Mouse (Mus musculus) adrenal gland, postnatal 10 days (tissue): ENCODE data around the gene Ptpn3. TPM values are rescaled to one million over a fixed set of nuclear protein-coding genes. Genes with fewer than 3 reads are reported as not detected.
"Not testable (repeated sequence)": the region's sequence is repeated elsewhere in the genome, so short reads cannot be mapped to it uniquely, and the experiment has no call there.

Source experiments
- DNase-seq: peaks from one replicate; pipeline ENCODE4 v3.0.0; 2021; ENCODE audit warnings: mixed read lengths
- total RNA-seq, 2 experiments: library from RNA; stranded (reverse); gene quantifications; 2 replicates each; pipeline ENCODE4 v1.2.3; 2021

Ptpn3 gene
- total RNA-seq, 2 experiments from 2014 or later, result 18.2 to 21.3 TPM

- DNase-seq, result peak; percentile 81
These were observed 1.8 kb downstream of the Ptpn3 start for GRCm38 (mm10) chr4:57299701-57300468.

GRCm38 (mm10) chr4:57299308-57299700 lies 2.3 kb downstream of the Ptpn3 start:
- no peak for DNase-seq

GRCm38 (mm10) chr4:57298181-57298580 lies 3.5 kb downstream of the Ptpn3 start:
- no peak for DNase-seq

GRCm38 (mm10) chr4:57294971-57295656 lies 6.5 kb downstream of the Ptpn3 start:
- DNase-seq, result peak; percentile 87

- no peak for DNase-seq
These were observed 9.0 kb downstream of the Ptpn3 start for GRCm38 (mm10) chr4:57292670-57293069.

- DNase-seq, result no peak
These were observed 11.6 kb downstream of the Ptpn3 start for GRCm38 (mm10) chr4:57290049-57290448.

GRCm38 (mm10) chr4:57287808-57288207 lies 13.8 kb downstream of the Ptpn3 start:
- no peak for DNase-seq

GRCm38 (mm10) chr4:57285251-57285650 lies 16.4 kb downstream of the Ptpn3 start:
- no peak for DNase-seq

GRCm38 (mm10) chr4:57283189-57283588 lies 18.4 kb downstream of the Ptpn3 start:
- DNase-seq, result no peak

GRCm38 (mm10) chr4:57282630-57283029 lies 19.0 kb downstream of the Ptpn3 start:
- no peak for DNase-seq

GRCm38 (mm10) chr4:57282179-57282578 lies 19.5 kb downstream of the Ptpn3 start:
- no peak for DNase-seq

- peak; percentile 67 for DNase-seq
These were observed 20.7 kb downstream of the Ptpn3 start for GRCm38 (mm10) chr4:57280888-57281287.

GRCm38 (mm10) chr4:57279229-57279628 lies 22.4 kb downstream of the Ptpn3 start:
- peak; percentile 51 for DNase-seq

GRCm38 (mm10) chr4:57278812-57279211 lies 22.8 kb downstream of the Ptpn3 start:
- no peak for DNase-seq

- DNase-seq, result no peak
These were observed 24.0 kb downstream of the Ptpn3 start for GRCm38 (mm10) chr4:57277671-57278070.

- DNase-seq, result peak; percentile 77
These were observed 26.4 kb downstream of the Ptpn3 start for GRCm38 (mm10) chr4:57275116-57275743.

- DNase-seq, result peak; percentile 34
These were observed 27.8 kb downstream of the Ptpn3 start for GRCm38 (mm10) chr4:57273532-57274502.

GRCm38 (mm10) chr4:57270991-57271390 lies 30.6 kb downstream of the Ptpn3 start:
- no peak for DNase-seq

GRCm38 (mm10) chr4:57270489-57270888 lies 31.1 kb downstream of the Ptpn3 start:
- DNase-seq, result not testable (repeated sequence)

- DNase-seq, result no peak
These were observed 32.3 kb downstream of the Ptpn3 start for GRCm38 (mm10) chr4:57269344-57269743.

- no peak for DNase-seq
These were observed 33.3 kb downstream of the Ptpn3 start for GRCm38 (mm10) chr4:57268330-57268729.

- DNase-seq, result no peak
These were observed 35.2 kb downstream of the Ptpn3 start for GRCm38 (mm10) chr4:57266389-57266788.
